Mouse (Mus musculus): ENCODE measurements at regions not wholly inside any gene's neighbourhood (a gene's known extent, or its start where the extent isn't known, plus 50 kb on each side); places are given as distances from the start of the nearest gene placed in this dataset.

GRCm38 (mm10) chr6:49893113-49893512 lies 70.6 kb downstream of the Npy start:
- no peak for DNase-seq (ENCODE audit: low spot score in 2 of 2)

- DNase-seq (ENCODE audit: low spot score in 2 of 2), result no peak
Measured at GRCm38 (mm10) chr6:49899146-49899545, 76.6 kb downstream of the Npy start.

- DNase-seq (ENCODE audit: low spot score in 2 of 2), result no peak
Measured at GRCm38 (mm10) chr6:49901512-49901911, 79.0 kb downstream of the Npy start.

GRCm38 (mm10) chr6:49904001-49904400 lies 81.5 kb downstream of the Npy start:
- DNase-seq (ENCODE audit: low spot score in 2 of 2), result no peak

- DNase-seq (ENCODE audit: low spot score in 2 of 2), result no peak
Measured at GRCm38 (mm10) chr6:49906456-49906855, 83.9 kb downstream of the Npy start.

GRCm38 (mm10) chr6:49919089-49919812 lies 96.7 kb downstream of the Npy start:
- DNase-seq (ENCODE audit: low spot score in 2 of 2), result no peak

- no peak for DNase-seq (ENCODE audit: low spot score in 2 of 2)
Measured at GRCm38 (mm10) chr6:49919813-49920170, 97.3 kb downstream of the Npy start.

GRCm38 (mm10) chr6:49924296-49924695 lies 101.8 kb downstream of the Npy start:
- DNase-seq (ENCODE audit: low spot score in 2 of 2), result no peak

GRCm38 (mm10) chr6:49928075-49928474 lies 105.6 kb downstream of the Npy start:
- DNase-seq (ENCODE audit: low spot score in 2 of 2), result no peak

GRCm38 (mm10) chr6:49930104-49930503 lies 107.6 kb downstream of the Npy start:
- DNase-seq (ENCODE audit: low spot score in 2 of 2), result no peak

GRCm38 (mm10) chr6:49943087-49943486 lies 120.6 kb downstream of the Npy start:
- DNase-seq (ENCODE audit: low spot score in 2 of 2), result no peak

- DNase-seq (ENCODE audit: low spot score in 2 of 2), result no peak
Measured at GRCm38 (mm10) chr6:49958891-49959290, 136.4 kb downstream of the Npy start.

- no peak for DNase-seq (ENCODE audit: low spot score in 2 of 2)
Measured at GRCm38 (mm10) chr6:49961166-49961565, 138.7 kb downstream of the Npy start.

GRCm38 (mm10) chr6:49965944-49966545 lies 143.5 kb downstream of the Npy start:
- no peak for DNase-seq (ENCODE audit: low spot score in 2 of 2)

GRCm38 (mm10) chr6:49966555-49966954 lies 143.5 kb upstream of the Mpp6 start:
- no peak for DNase-seq (ENCODE audit: low spot score in 2 of 2)

GRCm38 (mm10) chr6:49973258-49973865 lies 136.7 kb upstream of the Mpp6 start:
- no peak for DNase-seq (ENCODE audit: low spot score in 2 of 2)

GRCm38 (mm10) chr6:49977783-49978182 lies 132.3 kb upstream of the Mpp6 start:
- no peak for DNase-seq (ENCODE audit: low spot score in 2 of 2)

- DNase-seq (ENCODE audit: low spot score in 2 of 2), result no peak
Measured at GRCm38 (mm10) chr6:49983740-49984139, 126.3 kb upstream of the Mpp6 start.

GRCm38 (mm10) chr6:49985127-49985526 lies 124.9 kb upstream of the Mpp6 start:
- DNase-seq (ENCODE audit: low spot score in 2 of 2), result no peak

- no peak for DNase-seq (ENCODE audit: low spot score in 2 of 2)
Measured at GRCm38 (mm10) chr6:49987141-49987540, 122.9 kb upstream of the Mpp6 start.

- no peak for DNase-seq (ENCODE audit: low spot score in 2 of 2)
Measured at GRCm38 (mm10) chr6:49987541-49988210, 122.4 kb upstream of the Mpp6 start.
